Mouse (Mus musculus) fat pad, adult 2 months (tissue): ENCODE results near the gene Tmem39b.
A peak's percentile ranks its signal among the peaks of the same experiment; 100 is the strongest.

Experiments used
- DNase-seq: peaks from one replicate; pipeline ENCODE4 v3.0.0-alpha.2; 2011; ENCODE audit warnings: low read depth, low spot score; ENCODE audit errors: extremely low read depth

Gene Tmem39b

GRCm38 (mm10) chr4:129684531-129684930 lies 12.1 kb downstream of the Tmem39b start:
- no peak for DNase-seq

DNA sequence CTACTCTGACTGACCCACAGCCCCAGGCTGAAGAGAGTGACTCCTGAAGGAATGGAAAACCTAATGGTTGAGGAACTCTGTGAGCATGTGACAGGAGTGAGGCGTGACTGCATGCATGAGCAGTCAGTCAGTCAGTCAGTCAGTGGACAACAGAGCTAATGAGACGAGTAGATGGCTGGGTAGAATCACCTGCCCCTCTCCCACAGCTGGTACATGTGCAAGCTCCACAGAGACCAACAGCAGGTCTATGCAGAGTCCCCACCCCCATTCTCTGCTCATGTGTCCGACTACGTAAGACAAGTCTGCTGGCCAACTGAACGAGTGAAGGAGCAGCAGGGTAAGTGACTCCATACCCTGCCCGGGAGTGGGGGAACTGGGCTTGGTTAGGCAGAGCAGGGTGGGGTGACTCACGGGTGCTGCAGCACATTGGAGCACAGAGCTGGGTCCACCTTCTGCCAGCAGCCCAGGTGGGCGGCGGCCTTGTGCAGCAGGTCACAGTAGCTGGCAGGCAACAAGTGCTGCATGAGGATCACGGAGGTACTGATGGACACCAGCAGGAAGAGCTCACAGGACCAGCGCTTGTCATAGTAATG lies 12.6 kb downstream of the Tmem39b start:
- DNase-seq = no peak

DNA sequence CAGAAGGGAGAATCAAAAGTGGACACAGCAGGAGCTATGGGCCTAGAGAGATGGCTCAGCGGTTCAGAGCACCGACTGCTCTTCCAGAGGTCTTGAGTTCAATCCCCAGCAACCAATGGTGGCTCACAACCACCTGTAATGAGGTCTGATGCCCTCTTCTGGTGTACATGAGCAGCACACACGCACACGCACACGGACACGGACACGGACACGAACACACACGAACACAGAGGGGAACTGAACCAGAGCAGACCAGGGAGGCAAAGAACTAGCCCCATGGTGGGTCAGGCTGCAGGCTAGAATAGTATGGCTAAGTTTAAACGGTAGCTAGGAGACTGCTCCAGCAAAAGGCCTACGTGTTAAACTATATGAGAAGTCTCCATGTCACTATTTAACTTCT lies 14.8 kb downstream of the Tmem39b start:
- DNase-seq = no peak

- no peak for DNase-seq
Measured at GRCm38 (mm10) chr4:129672878-129673449, 23.7 kb downstream of the Tmem39b start.

DNA sequence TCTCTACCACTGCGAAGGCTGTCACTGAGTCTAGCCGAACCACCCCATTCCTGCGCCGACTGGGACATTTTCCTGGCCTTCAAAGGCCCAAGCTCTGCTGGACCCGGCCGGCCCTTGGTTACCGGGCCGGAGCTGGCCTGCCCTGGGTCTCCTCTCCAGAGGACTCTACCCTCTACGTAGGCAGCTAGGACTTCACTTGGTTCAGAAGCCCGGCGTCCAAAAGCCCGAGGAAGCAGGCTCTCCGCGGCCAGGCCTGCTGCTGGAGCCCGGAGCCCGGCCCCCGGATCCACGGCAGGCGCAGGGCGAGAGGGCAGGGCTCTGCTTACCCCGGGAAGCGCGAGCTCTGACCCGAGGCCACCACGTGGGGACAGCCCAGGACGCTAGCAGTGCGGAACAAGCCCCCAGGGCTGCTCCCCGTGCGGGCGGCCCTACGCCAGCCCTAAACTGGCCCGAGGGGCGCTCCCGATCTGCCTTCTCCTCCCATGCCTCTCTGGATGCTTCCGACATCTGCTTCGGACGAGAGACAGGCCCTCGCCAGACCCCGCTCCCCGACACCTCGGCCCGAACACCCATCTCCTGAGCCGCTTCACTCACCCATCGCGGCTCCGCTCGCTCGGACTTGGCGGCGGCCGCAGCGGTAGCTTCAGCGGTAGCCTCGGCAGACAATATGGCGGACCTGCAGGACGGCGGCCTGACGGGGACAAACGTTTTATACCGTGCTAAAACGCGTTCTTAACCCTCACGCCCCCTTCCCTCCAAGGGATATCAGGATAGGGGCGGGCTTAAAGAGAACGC lies 24.4 kb downstream of the Tmem39b start, which contains the start of gene Kpna6:
Kpna6 (minus strand) TSS at position 685 of the 795 bp plus-strand sequence.
- DNase-seq = no peak

DNA sequence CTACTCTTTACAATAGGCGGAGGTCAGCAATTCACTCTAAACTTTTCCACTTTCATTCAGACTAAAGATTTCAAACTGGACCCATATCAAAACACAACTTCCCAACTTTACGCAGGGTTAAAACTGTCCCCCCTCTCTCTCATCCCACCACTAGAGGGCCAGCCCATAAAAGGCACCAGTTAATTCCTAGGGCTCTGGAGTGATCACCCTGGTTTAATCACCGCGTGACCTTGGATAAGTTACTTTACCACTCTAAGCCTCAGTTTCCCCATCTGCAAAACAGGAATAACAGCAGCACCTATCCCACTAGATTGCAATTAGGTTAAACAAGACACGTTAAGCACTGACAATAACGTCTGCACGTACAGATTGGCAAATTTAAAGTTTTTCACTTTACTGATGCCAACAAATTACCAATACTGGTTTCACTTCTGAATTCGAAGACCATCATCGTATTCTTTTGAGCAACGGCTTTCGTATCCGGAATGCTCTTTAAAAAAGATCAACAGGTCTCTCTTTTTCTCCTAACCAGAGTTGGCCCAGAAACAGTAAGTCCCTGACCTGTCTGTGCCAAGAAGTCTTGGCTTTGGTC lies 25.1 kb downstream of the Tmem39b start:
- DNase-seq = no peak

GRCm38 (mm10) chr4:129662255-129662813 lies 34.3 kb downstream of the Tmem39b start:
- no peak for DNase-seq

DNA sequence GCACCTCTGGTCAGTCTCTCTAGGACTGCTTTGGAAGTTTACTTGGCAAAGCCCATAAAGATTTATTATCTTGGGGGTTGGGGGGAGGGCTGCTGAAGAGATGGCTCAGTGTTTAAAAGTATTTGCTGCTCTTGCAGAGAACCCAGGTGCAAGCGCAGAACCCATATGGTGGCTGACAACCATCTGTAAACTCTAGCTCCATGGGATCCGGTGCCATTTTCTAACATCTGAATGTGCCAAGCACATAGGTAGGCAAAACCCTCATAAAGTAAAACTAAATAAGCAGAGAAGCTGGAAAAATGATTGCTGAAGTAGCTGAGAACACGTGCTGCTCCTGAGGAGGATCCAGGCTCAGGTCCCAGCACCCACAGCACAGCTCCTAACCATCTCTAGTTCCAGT lies 35.1 kb downstream of the Tmem39b start:
- no peak for DNase-seq

DNA sequence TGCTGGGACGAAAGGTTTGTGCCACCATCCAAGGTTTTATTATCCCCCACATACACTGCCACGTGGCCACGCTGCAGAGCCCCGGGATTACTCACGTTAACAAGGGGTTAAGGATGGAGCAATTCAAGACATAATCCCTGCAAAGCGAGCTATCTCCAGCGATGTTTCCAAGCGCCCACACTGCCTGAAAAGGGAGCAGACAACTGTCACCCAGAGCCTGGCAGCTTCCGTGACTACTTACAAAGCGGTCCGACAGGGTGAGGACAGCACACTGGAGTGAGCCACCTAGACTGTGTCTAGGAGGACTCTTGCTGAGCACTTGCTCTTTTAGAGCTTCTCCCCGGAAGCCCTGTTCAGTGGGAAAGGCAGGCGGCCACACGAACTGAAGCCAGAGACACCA lies 41.9 kb downstream of the Tmem39b start:
- DNase-seq = no peak

GRCm38 (mm10) chr4:129650359-129650758 lies 46.3 kb downstream of the Tmem39b start:
- no peak for DNase-seq

DNA sequence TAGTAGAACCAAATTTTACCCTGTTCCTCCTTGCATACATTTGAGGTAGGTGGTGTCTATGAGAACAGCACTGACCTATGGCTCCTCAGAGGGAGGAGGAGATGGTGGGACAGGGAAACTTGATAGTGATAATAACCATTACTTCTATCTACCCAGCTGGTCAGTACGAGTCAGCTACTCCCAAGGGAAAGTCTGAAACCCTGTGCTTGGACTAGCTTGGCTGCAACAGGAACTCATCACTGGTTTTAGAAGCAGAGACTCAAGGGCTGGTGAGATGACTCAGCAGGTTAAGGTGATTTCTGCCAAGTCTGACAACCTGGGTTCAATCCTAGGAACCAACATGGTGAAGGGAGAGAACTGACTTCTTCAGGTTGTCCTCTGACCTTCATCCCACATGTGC lies 48.0 kb downstream of the Tmem39b start:
- no peak for DNase-seq

DNA sequence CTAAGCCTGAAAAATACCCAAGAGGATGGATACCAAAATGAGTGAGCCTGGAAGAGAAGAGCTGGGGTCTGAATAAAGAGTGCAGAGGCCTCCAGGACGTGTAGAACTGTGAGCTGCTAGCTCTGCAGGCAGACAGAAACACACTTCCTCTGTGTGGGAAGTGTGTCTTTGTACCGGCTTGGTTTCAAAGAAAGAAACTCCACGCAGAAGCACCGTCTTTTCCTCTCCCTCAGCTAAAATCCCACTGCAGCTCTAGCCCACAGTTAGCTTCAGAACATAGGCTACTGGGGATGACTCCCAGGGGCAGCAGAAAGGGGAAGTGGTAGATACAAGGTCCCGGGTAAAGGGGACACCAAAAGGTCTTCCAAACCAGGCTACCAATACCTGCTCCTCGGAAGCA lies 51.4 kb downstream of the Tmem39b start:
- no peak for DNase-seq

- no peak for DNase-seq
Measured at GRCm38 (mm10) chr4:129641756-129642155, 54.9 kb downstream of the Tmem39b start.

- peak; percentile 94 for DNase-seq
Measured at GRCm38 (mm10) chr4:129640638-129641467, 55.8 kb downstream of the Tmem39b start, which contains the start of gene Txlna. Gene Txlna (minus strand): TSS chr4:129641065.

DNA sequence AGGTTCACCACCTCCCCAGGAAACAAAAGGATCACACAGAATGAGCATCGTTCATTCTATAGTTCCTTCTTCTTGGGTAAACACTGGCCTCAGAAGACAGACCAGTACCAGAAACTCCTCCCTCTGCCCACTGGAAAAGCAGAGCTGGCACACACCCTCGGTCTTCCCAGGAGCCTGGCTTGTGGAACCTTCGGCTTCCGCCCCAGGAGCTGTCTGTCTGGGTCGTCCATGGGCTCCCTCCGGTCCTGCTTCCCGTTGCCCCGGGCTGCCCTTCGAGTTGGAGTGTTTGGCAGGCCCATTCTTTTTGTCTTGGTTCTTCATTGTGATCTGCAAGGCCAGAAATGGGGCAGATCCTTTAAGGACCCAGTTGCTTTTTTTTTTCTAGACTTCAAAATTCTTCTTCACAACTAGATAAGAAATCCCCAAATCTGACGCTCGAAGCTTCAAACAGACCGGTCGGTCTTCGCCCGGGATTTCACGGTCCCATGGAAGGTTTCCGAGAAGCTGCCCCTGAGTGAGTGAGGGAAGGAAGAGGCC lies 56.5 kb downstream of the Tmem39b start:
- peak; percentile 49 for DNase-seq

DNA sequence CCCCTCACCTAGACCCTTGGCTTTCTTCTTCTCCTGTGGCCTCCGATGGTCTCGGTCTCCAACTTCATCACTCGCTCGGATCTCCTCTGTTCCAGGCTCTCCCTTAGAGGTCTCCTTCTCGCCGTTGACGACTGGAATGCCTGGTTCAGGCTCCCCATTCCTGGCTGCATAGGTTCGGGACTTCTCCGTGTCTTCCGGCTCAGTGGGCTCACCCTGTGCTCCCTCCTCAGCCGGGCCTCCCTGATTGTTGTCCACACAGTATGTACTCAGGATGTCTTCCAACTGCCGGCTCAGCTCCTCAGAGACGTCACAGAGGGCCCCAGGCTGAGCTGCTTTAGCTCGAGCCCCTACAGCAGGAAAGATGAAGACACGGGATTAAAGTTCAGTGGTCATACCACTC lies 57.4 kb downstream of the Tmem39b start:
- no peak for DNase-seq

DNA sequence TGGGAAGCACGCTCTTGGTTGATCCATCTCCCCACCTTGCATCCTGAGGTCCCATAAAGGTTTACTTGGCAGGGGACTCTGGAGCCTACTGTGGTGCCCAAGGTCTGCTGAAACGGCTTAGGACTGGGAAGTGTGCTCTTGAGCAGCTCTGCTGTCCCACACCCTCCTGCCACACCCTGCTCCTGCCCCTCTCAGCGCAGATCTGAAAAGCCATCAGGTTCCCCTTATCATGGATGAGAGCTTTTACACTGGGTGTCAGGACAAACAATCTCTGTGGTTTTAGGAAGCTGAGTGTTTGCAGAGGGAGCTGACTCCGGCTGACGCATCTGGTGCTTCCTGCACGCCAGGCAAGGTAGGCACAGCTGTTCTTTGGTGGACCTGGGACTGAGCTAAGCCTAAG lies 62.8 kb downstream of the Tmem39b start:
- no peak for DNase-seq

DNA sequence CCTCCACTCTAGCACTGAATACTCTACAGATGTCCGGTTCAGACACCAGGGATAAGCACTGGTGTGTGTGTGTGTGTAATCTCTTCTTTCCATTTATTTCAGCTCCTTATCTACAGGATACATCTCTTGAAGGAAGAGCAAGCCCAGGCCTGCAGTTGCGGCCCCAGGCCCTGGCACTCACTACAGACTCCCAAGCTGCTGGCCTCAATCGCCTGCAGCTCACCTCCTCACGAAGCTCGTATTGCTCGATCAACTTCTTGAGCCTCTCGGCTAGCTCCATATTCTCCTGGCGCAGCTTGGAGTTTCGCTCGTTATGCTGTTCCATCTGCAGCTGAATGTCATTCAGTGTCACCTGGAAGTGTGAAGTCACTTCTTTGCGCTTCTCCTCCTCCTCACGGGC lies 64.8 kb downstream of the Tmem39b start:
- DNase-seq = peak; percentile 93

DNA sequence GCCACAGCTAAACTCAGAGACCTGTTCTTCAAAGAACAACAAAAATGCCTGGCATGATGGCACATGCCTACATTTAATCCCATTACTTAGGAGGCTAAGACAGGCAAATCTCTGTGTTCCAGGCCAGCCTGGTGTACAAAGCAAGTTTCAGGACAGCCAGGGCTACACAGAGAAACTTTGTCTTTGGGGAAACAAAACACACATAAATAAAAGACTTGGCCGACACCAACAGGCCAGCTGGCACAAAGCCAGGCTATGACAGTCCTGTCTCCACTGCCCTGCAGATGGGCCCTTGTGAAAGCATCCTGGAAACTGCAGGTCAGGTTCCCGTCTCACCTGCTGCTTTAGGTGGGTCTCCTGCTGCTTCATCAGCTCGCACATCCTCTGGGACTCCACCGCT lies 65.7 kb downstream of the Tmem39b start:
- DNase-seq = peak; percentile 93
